Mouse (Mus musculus) heart, postnatal 10 days (tissue): ENCODE measurements around the gene Klhl12. TPM values are rescaled to one million over a fixed set of nuclear protein-coding genes. Genes with fewer than 3 reads are reported as not detected.

Experiments
- total RNA-seq, 2 experiments: library from RNA; stranded (reverse); gene quantifications; 2 replicates each; pipeline ENCODE4 v1.2.3; 2021

The Klhl12 gene
- total RNA-seq, 2 experiments from 2014 or later, result 18.3 to 19.6 TPM

Other genes with a start within 250 kb of the Klhl12 start
- gene Adora1, start 220.1 kb upstream of the Klhl12 start, total RNA-seq, result 10 to 100 TPM; 12.0 to 19.4 TPM
- not detected for gene Myog, start 165.5 kb upstream of the Klhl12 start, total RNA-seq
- gene Ppfia4, start 122.6 kb upstream of the Klhl12 start, total RNA-seq, result 1 to 10 TPM; 3.4 to 3.7 TPM
- 10 to 100 TPM; 24.2 to 25.7 TPM for gene Tmem183a, start 93.6 kb upstream of the Klhl12 start, total RNA-seq
- gene 4933406M09Rik, start 69.6 kb upstream of the Klhl12 start, total RNA-seq, result not detected
- 10 to 100 TPM; 31.0 to 33.4 TPM for gene Cyb5r1, start 50.0 kb upstream of the Klhl12 start, total RNA-seq
- gene Adipor1, start 40.2 kb upstream of the Klhl12 start, total RNA-seq, result 100 to 1,000 TPM; 132 to 133 TPM
- gene Rabif, start 39.1 kb downstream of the Klhl12 start, total RNA-seq, result 10 to 100 TPM; 11.6 to 12.8 TPM
- not detected for gene Mgat4e, start 94.2 kb downstream of the Klhl12 start, total RNA-seq
- gene Kdm5b, start 104.6 kb downstream of the Klhl12 start, total RNA-seq, result 10 to 100 TPM; 27.6 to 34.5 TPM
- under 1 TPM in 1 of 2 experiments, not detected in 1; 0.31 TPM for gene Syt2, start 191.1 kb downstream of the Klhl12 start, total RNA-seq